Mouse (Mus musculus) intestine, postnatal 0 days (tissue): ENCODE measurements around the gene Atp6v0e. TPM values are rescaled to one million over a fixed set of nuclear protein-coding genes. Genes with fewer than 3 reads are reported as not detected.

Source experiments
- ATAC-seq: fragments of 200-750 bp; cut with Nextera tagmentation; 2 replicates; pipeline ENCODE4 v1.8.0; 2017; ENCODE audit warnings: mild to moderate bottlenecking, moderate TSS enrichment, moderate library complexity
- H3K27ac ChIP-seq: fragments of 300-500 bp; sonication (generic); 2 replicates; pipeline ENCODE4 v1.5.1; 2014; ENCODE audit warnings: mild to moderate bottlenecking, low read depth, low read length, moderate library complexity
- H3K27me3 ChIP-seq: fragments of 300-500 bp; sonication (generic); replicated peaks from 2 replicates; pipeline ENCODE4 v1.6.1; 2014; ENCODE audit warnings: low read length, mixed read lengths; ENCODE audit not compliant: control insufficient read depth, insufficient read depth
- H3K36me3 ChIP-seq: fragments of 300-500 bp; sonication (generic); 2 replicates; pipeline ENCODE4 v1.6.1; 2014; ENCODE audit warnings: mild to moderate bottlenecking, moderate library complexity; ENCODE audit not compliant: control insufficient read depth, insufficient read depth
- H3K4me1 ChIP-seq: fragments of 300-500 bp; sonication (generic); replicated peaks from 2 replicates; pipeline ENCODE4 v1.6.1; 2014; ENCODE audit warnings: antibody characterized with exemption, low read length, mixed read lengths; ENCODE audit not compliant: control insufficient read depth, insufficient read depth
- H3K4me2 ChIP-seq: fragments of 300-500 bp; sonication (generic); replicated peaks from 2 replicates; pipeline ENCODE4 v1.6.1; 2014; ENCODE audit warnings: low read depth, mild to moderate bottlenecking, moderate library complexity
- H3K4me3 ChIP-seq: fragments of 300-500 bp; sonication (generic); 2 replicates; pipeline ENCODE4 v1.5.1; 2014; ENCODE audit warnings: low read depth, low read length
- H3K9ac ChIP-seq: fragments of 300-500 bp; sonication (generic); 2 replicates; pipeline ENCODE4 v1.6.1; 2014; ENCODE audit warnings: mild to moderate bottlenecking, low read depth, low read length
- H3K9me3 ChIP-seq: fragments of 300-500 bp; sonication (generic); 2 replicates; pipeline ENCODE4 v1.6.1; 2016; ENCODE audit warnings: mixed run types; ENCODE audit not compliant: control insufficient read depth
- CTCF ChIP-seq: sonication (generic); IDR thresholded peaks from 2 replicates; pipeline ENCODE4 v1.5.1; 2016; ENCODE audit warnings: low read depth, mild to moderate bottlenecking, control low read depth, antibody characterized with exemption, moderate library complexity
- WGBS: fragments of 180-500 bp; shearing (Covaris S2); extraction: QIAGEN DNeasy Blood & Tissue Kit; methylation state at CpG from one replicate; pipeline ENCODE4 v1.1.7; 2014; 5-methylcytosine and 5-hydroxymethylcytosine counted together
- polyA plus RNA-seq: library from polyadenylated mRNA; unstranded; fragments of >200 nt; fragmentation: Nextera tagmentation; extraction: Ambion mirVana; gene quantifications from 2 replicates; pipeline ENCODE4 v1.2.1, GENCODE M21; 2015

The Atp6v0e gene
- polyA plus RNA-seq, 1 experiment from 2014 or later: 571 TPM

DNA sequence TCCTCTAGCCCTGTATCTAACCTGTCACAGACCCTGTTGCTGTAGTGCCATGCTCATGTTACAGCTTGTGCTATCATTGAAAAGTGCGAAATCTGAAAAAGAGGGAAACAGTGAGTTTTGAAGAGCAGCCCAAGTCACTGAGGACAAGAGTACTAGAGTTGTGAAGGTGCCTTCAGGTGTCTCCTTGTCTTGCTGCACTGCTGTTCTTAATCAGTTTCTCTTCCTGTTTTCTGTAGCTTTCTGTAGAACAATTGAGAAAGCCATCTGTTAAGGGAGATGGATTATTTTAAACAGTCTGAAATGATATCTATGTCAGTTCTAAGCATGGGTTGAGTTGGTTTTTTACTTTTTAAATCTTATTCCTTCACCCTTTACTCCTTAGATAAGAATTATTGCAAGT lies 63.6 kb downstream of the Atp6v0e start:
- no peak for ATAC-seq
- Histone ChIP-seq H3K9ac (no peak overlapping the region; the same call in 1 of the 2 replicates), H3K4me2 (no peak overlapping the region), H3K27me3 (no peaks in the 10 kb centered on the region), H3K4me3 (no peak overlapping the region), H3K4me1 (0 out of 2 replicates have a peak, but pooled peaks cover 7% of the 10 kb centered on the region), H3K9me3 (no peaks in the 10 kb centered on the region), H3K27ac (no peak overlapping the region), H3K36me3 (no peaks in the 10 kb centered on the region)
- no peak for TF ChIP-seq CTCF
- 86% methylated on average over 1 of the region's 1 CpGs for WGBS

DNA sequence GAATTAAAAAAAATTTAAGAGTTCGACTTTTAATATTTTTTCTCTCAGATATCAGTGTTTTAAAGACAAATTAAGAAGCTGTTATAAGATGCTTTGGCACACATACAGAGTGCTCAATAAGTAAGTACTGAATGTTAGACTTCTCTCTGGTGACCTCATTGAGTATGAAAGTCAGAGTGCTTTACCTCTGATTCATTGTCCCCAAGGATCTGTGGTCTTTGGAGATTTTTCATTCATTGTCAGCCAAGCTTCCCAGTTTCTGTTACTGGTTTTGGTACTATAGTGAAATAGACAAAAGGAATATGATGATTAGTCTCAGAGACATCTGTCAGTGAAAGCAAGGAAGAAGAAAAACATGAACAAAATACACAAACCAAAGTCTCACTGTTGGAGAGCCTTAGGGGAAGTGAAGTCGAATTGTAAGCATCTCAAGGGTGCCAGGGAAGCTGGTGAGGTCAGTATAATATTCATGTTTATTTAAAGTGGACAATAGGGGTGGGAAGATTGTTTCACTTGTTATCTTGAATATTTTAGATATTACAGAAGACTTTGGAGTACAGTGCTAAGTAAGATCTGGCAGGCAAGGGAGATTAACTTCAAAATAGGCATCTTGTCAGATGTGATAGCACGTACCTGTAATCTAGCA lies 64.2 kb downstream of the Atp6v0e start:
- ATAC-seq: no peak
- 68% methylated on average over 3 of the region's 3 CpGs for WGBS
- H3K36me3 ChIP-seq: no peaks in the 10 kb centered on the region
- H3K4me1 ChIP-seq: 0 out of 2 replicates have a peak, but pooled peaks cover 7% of the 10 kb centered on the region
- TF ChIP-seq CTCF: no peak
- H3K9me3 ChIP-seq: no peaks in the 10 kb centered on the region
- no peak overlapping the region for H3K4me3 ChIP-seq
- no peak overlapping the region for H3K9ac ChIP-seq
- H3K27me3 ChIP-seq: no peaks in the 10 kb centered on the region
- H3K27ac ChIP-seq: no peak overlapping the region
- no peak overlapping the region for H3K4me2 ChIP-seq

DNA sequence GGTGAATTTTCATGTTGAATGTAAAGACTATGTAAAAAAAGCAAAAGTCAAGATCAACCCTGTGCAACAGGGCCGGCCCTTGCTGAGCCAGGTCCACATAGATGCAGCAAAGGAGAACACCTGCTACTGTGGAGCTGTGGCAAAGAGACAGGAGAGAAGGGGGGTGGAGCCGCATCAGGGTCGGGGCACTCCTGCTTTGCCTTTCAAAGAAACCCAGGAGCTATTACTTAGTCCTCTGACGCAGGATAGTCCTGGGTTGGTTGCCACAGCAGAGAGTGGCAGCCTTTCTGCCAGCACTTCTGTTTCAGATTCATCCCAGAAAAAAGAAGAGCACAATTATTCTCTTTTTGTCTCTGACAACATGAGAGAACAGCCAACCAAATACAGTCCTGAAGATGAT lies 79.5 kb downstream of the Atp6v0e start:
- WGBS: 65% methylated on average over 4 of the region's 4 CpGs

DNA sequence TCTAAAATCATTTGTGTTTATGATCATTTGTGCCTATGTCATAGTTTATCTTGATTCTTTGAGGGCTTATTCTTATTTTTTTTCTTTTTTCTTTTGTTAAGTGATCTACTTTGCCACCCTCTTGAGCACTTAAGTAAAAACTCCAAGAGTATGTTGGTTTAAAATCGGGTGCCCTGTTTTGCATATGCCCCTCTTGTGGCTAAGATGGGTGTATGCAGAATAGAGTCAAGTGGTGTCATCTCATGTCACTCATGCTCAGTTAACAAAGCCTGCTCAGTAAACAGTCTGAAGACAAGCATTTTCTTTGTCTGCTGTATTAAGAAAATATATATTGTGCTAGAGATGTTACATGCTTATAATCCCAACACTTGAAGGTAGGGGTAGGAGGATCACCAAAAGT lies 80.3 kb downstream of the Atp6v0e start:
- no peak for ATAC-seq
- H3K27me3 ChIP-seq: no peaks in the 10 kb centered on the region
- TF ChIP-seq CTCF: 0 out of 2 replicates have a peak, but pooled peaks have one; percentile 5
- peaks cover 14% of the 10 kb centered on the region for H3K36me3 ChIP-seq
- WGBS: 74% methylated on average over 1 of the region's 1 CpGs
- H3K9me3 ChIP-seq: no peaks in the 10 kb centered on the region
- no peaks in the 10 kb centered on the region for H3K4me1 ChIP-seq
- H3K4me2 ChIP-seq: no peak overlapping the region
- H3K27ac ChIP-seq: no peak overlapping the region
- H3K4me3 ChIP-seq: no peak overlapping the region
- H3K9ac ChIP-seq: no peak overlapping the region

More for the DNA sequence above, 79.5 kb downstream of the Atp6v0e start:
- Histone ChIP-seq H3K9me3 (no peaks in the 10 kb centered on the region), H3K27ac (no peak overlapping the region), H3K4me2 (no peak overlapping the region), H3K36me3 (peaks cover 14% of the 10 kb centered on the region), H3K27me3 (no peaks in the 10 kb centered on the region), H3K9ac (no peak overlapping the region), H3K4me1 (no peaks in the 10 kb centered on the region), H3K4me3 (no peak overlapping the region)
- no peak for ATAC-seq
- TF ChIP-seq CTCF: no peak

Other genes starting within 250 kb of the Atp6v0e start
- 1.5 TPM in 2 replicates for gene Neurl1b, start 248.4 kb upstream of the Atp6v0e start, polyA plus RNA-seq
- gene Ergic1, start 101.7 kb upstream of the Atp6v0e start, polyA plus RNA-seq: 48.6 TPM in 2 replicates
- gene Dusp1, start 101.1 kb upstream of the Atp6v0e start, polyA plus RNA-seq: 18.9 and 19.4 TPM in 2 replicates
- gene Crebrf, start 52.4 kb downstream of the Atp6v0e start, polyA plus RNA-seq: 13.5 and 15.1 TPM in 2 replicates
- 29.7 and 30.7 TPM in 2 replicates for gene Bnip1, start 117.8 kb downstream of the Atp6v0e start, polyA plus RNA-seq
- gene Nkx2-5, start 181.8 kb downstream of the Atp6v0e start, polyA plus RNA-seq: 0.08 and 0.58 TPM in 2 replicates